Mouse (Mus musculus) CD4-positive naive resting alpha-beta T cell, adult 76 days (primary cell): Measurements from ENCODE around the gene Rhebl1. TPM values are rescaled to one million over a fixed set of nuclear protein-coding genes. Genes with fewer than 3 reads are reported as not detected.

Source experiments
- total RNA-seq: library from RNA; stranded (reverse); gene quantifications from one replicate; pipeline ENCODE4 v1.2.4, GENCODE M21; 2023

Gene Rhebl1
- 24.9 TPM for total RNA-seq

GRCm38 (mm10) chr15:98893940-98894745 is at the start of gene Rhebl1:
Gene Rhebl1, minus strand, starts transcription at chr15:98894540.

DNA sequence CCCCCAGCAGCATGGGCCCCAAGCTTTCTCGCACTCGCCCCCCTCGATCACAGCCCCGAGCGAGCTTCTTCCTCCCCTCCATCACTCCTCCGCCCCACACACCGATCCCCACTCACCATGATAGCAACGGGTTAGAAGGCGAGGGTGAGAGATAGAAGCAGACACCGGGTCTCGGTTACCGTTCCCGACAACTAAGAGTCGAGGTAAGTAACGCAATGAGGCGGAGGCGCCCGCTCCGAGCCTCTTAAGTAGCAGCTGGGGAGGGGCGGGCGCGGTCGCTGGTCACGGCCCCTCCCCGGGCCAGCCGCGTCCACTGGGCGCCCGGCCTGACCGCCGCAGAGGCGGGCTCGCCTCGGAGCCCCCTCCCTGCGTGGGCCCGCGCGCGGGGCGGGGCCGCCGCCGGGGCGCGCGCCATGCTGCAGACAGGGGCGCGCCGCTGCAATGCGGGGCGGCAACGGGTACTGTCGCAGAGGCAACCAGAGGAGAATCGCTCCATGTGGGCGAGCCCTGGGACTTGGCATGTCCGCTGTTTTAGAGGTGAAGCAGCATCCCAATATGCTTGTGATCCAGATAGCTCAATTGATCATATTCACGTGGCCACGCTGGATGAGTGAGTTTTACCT is 40.0 kb upstream of the Rhebl1 start, which contains the start of gene Tuba1b:
Tuba1b (minus strand) TSS at position 349 of the 623 bp plus-strand sequence.

DNA sequence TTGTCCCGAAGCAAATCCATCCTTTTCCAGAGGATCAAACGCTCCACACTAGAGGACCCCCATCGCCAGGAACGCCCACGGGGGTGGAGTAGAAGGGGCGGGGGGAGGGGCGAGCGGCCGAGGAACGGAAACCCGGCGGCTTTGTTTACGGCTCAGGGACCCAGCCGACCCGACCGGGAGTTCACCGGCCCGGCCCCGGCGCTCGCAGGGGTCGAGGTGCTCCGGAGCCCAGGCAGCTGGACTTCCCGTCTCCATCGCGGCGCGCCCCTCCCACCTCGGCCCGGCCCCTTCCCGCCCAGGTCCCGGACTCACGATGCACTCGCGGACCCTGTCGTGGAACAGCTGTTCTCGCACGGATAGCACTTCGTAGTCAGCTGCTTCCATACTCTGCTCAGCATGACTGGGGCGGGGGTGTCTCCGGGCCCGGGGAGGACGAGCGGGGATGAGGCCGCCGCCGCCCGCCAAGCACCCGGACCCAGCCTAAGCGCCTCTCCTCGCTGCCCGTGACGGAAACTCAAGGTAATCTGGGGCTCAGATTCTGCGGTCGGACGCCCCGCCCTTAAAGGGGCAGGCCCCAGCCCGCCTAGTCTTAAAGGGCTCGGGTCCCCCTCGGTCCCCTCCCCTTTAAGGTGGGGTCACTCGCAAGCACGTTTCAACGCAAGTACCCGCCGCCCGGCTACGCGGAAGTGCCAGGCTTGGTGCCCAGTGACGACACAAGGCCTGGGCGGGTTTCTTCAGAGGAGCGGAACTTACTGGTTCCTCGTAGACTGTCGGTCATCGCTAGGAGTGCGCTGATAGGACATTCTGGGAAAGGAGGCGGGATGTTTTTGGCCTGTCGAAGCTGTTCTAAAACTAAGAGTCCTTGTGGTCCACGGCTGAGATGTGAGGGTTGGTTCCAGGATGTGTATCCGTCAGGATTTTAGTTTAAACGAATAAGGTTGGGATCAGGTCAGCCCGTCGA is 23.5 kb upstream of the Rhebl1 start, which contains the start of gene Lmbr1l:
Lmbr1l (minus strand) TSS at position 694 of the 961 bp plus-strand sequence.

DNA sequence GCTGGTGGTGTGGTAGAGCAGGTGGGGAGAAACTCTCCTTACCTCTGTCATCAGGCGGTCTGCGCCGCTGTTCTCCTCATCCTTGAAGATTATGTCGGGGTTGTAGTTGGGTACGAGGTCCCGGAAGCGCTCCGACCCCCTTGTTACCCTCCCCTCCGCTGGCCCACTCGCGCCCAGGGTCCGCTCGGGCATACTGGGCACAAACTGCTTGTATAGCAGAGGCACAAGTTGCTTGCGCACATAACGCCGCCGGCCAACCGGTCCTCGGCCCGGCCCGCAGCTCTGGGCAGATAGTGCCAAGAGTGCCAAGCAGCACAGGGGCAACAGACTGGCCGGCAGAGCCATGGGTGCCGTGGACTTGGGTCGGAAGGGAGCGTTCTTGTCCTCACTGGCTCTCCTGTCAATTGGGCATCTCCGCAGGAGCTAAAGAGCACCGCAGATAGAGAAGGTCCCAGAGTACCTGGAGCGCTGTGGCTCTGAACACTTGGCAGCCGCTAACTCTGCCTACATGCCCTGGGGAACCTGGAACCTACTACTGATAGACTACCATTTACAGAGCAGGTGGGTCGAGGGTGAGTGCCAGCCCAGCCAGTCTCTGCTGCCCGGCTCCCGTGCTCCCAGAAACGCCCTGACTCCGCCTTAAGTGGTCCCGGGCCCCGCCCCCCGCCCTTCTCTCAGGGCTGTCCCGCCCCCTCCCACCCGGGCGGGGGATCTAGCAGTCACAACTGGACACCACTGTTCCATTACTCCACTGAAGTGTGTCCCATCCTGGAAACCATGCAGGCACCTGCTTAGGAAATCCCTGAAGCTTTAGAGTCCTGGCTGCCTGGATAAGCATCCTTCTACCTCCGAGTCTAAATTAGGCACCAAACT is 3.8 kb upstream of the Rhebl1 start, which contains the start of gene Dhh:
Dhh (minus strand) TSS at position 613 of the 873 bp plus-strand sequence.

GRCm38 (mm10) chr15:98871070-98871915 is 23.0 kb downstream of the Rhebl1 start, which contains the start of gene Kmt2d:
Gene Kmt2d, minus strand, starts transcription at chr15:98871204.

GRCm38 (mm10) chr15:98830736-98831683 is 63.3 kb downstream of the Rhebl1 start, which contains the start of gene Prkag1:
Gene Prkag1, minus strand, starts transcription at chr15:98831521.

Other genes with a start within 250 kb of the Rhebl1 start
- 148 TPM for gene Ddx23, start 231.6 kb downstream of the Rhebl1 start, total RNA-seq
- gene Rnd1, start 217.1 kb downstream of the Rhebl1 start, total RNA-seq = 1.2 TPM
- not detected for gene Ccdc65, start 186.3 kb downstream of the Rhebl1 start, total RNA-seq
- 4.2 TPM for gene Fkbp11, start 166.3 kb downstream of the Rhebl1 start, total RNA-seq
- 85.5 TPM for gene Arf3, start 131.3 kb downstream of the Rhebl1 start, total RNA-seq
- gene Wnt10b, start 116.4 kb downstream of the Rhebl1 start, total RNA-seq = 0.56 TPM
- gene Wnt1, start 104.7 kb downstream of the Rhebl1 start, total RNA-seq = not detected
- 0.23 TPM for gene Ddn, start 85.0 kb downstream of the Rhebl1 start, total RNA-seq
- 122 TPM for gene Prkag1, start 63.0 kb downstream of the Rhebl1 start, total RNA-seq
- 276 TPM for gene Kmt2d, start 23.3 kb downstream of the Rhebl1 start, total RNA-seq
- gene Dhh, start 4.0 kb upstream of the Rhebl1 start, total RNA-seq = not detected
- gene Lmbr1l, start 23.7 kb upstream of the Rhebl1 start, total RNA-seq = 388 TPM
- gene Tuba1b, start 40.0 kb upstream of the Rhebl1 start, total RNA-seq = 217 TPM
- gene Gm49450, start 59.0 kb upstream of the Rhebl1 start, total RNA-seq = not detected
- 261 TPM for gene Tuba1a, start 59.2 kb upstream of the Rhebl1 start, total RNA-seq
- gene Tuba1c, start 135.4 kb upstream of the Rhebl1 start, total RNA-seq = 64.0 TPM
- not detected for gene Prph, start 160.6 kb upstream of the Rhebl1 start, total RNA-seq
- gene Troap, start 180.0 kb upstream of the Rhebl1 start, total RNA-seq = 2.3 TPM
- not detected for gene C1ql4, start 193.3 kb upstream of the Rhebl1 start, total RNA-seq
- gene Dnajc22, start 198.6 kb upstream of the Rhebl1 start, total RNA-seq = not detected
- gene Spats2, start 231.4 kb upstream of the Rhebl1 start, total RNA-seq = not detected